Mouse (Mus musculus) layer of hippocampus, postnatal 14 days (tissue): Measurements from ENCODE around the gene Cyp2c70. TPM values are rescaled to one million over a fixed set of nuclear protein-coding genes. Genes with fewer than 3 reads are reported as not detected.

Experiments used
- total RNA-seq, 2 experiments: library from RNA; stranded (reverse); gene quantifications; 2 replicates each; pipeline ENCODE4 v1.2.3; 2021

The Cyp2c70 gene
- total RNA-seq, 2 experiments from 2014 or later: 3.3 to 4.3 TPM

Other genes starting within 250 kb of the Cyp2c70 start
- not detected for gene Cyp2c37, start 194.9 kb downstream of the Cyp2c70 start, total RNA-seq
- not detected for gene Cyp2c54, start 113.5 kb downstream of the Cyp2c70 start, total RNA-seq
- gene Cyp2c50, start 97.6 kb downstream of the Cyp2c70 start, total RNA-seq: not detected
- gene Pdlim1, start 84.5 kb upstream of the Cyp2c70 start, total RNA-seq: 10 to 100 TPM in 1 of 2 experiments, 1 to 10 TPM in 1; 9.0 to 17.2 TPM